ENCODE assay signal across 20 mouse cellular contexts in genomic region chr11:108362965-108363364, GRCm38 (mm10). TPM values are rescaled to one million over a fixed set of nuclear protein-coding genes. Genes with fewer than 3 reads are reported as not detected.
"Had no signal": no experiment of that assay in that cellular context is flagged by ENCODE, and none has a peak within 500 bp of the region (broad histone marks: within the 10 kb centered on the region; RNA-seq: fewer than 3 reads in every experiment).

No protein-coding gene starts in this region.

- H3K4me3 ChIP-seq: midbrain, embryonic 10.5 days; midbrain, embryonic 12.5 days; neural tube, embryonic 12.5 days had no signal

- H3K9me3 ChIP-seq: midbrain, embryonic 10.5 days; midbrain, embryonic 12.5 days; neural tube, embryonic 12.5 days had no signal

- H3K4me2 ChIP-seq: lung, embryonic 14.5 days; midbrain, embryonic 12.5 days; neural tube, embryonic 12.5 days had no signal

- H3K9ac ChIP-seq: lung, embryonic 14.5 days; midbrain, embryonic 12.5 days; neural tube, embryonic 12.5 days had no signal

- H3K27me3 ChIP-seq: neural tube, embryonic 12.5 days had no signal

- H3K36me3 ChIP-seq: midbrain, embryonic 10.5 days; midbrain, embryonic 12.5 days; neural tube, embryonic 12.5 days had no signal

- DNase-seq: lung, adult 18-20 months; lung, embryonic 14.5 days; lung, postnatal 10 days; lung, postnatal 4 days; midbrain, embryonic 14.5 days; right cerebral cortex, postnatal 25 days; right cerebral cortex, postnatal 4 days; spleen, adult 18-20 months; thymus, adult 18-20 months; thymus, postnatal 14 days; thymus, postnatal 36 days had no signal

- H3K27ac ChIP-seq: midbrain, embryonic 10.5 days; midbrain, embryonic 12.5 days; neural tube, embryonic 12.5 days had no signal

- H3K4me1 ChIP-seq: midbrain, embryonic 12.5 days; neural tube, embryonic 12.5 days had no signal

RNA-seq across cellular contexts. Expression of gene Apoh, which starts 19.8 kb away (rescaled TPM):
- total RNA-seq: megakaryocyte, adult 5-6 weeks; megakaryocyte-erythroid progenitor cell, adult 5-6 weeks; midbrain, postnatal 0 days; monocyte, adult 5-6 weeks; neutrophil, adult 5-6 weeks had no signal
- polyA plus RNA-seq: midbrain, embryonic 10.5 days; midbrain, embryonic 12.5 days; neural tube, embryonic 12.5 days; neural tube, embryonic 14.5 days had no signal
